Mouse (Mus musculus): ENCODE results near the gene Gm14418. TPM values are rescaled to one million over a fixed set of nuclear protein-coding genes. Genes with fewer than 3 reads are reported as not detected.
"Not testable (repeated sequence)": the region's sequence is repeated elsewhere in the genome, so short reads cannot be mapped to it uniquely, and the experiment has no call there.

Gm14418 gene
- not detected in 3 replicates for total RNA-seq (2017)

- ATAC-seq (replicated peaks; ENCODE audit: insufficient number of reproducible peaks, low FRiP score, low TSS enrichment, poor library complexity, severe bottlenecking), result not testable (repeated sequence)
Observed at GRCm38 (mm10) chr2:177398096-177398495, at the start of gene Gm14418. TSS of gene Gm14418 (minus strand) at chr2:177398320.

Other genes with a start within 250 kb of the Gm14418 start
- 2.3 to 7.2 TPM (median 5.3 TPM) in 3 replicates for gene Gm14410, start 191.9 kb downstream of the Gm14418 start, total RNA-seq (2017)
- not detected in 3 replicates for gene Gm14409, start 131.3 kb downstream of the Gm14418 start, total RNA-seq (2017)
- gene Gm14412, start 74.0 kb downstream of the Gm14418 start, total RNA-seq (2017), result not detected in 3 replicates
- gene Zfp970, start 66.4 kb upstream of the Gm14418 start, total RNA-seq (2017), result 1.8 to 6.7 TPM (median 5.1 TPM) in 3 replicates
- gene Gm14403, start 99.9 kb upstream of the Gm14418 start, total RNA-seq (2017), result 1.3 to 1.9 TPM in 2 of 3 replicates, not detected in the other
- 0.32 to 0.57 TPM in 2 of 3 replicates, not detected in the other for gene Gm14406, start 179.9 kb upstream of the Gm14418 start, total RNA-seq (2017)

Measured in monocyte, adult 5-6 weeks (primary cell).